Mouse (Mus musculus) heart, adult 8-10 months (tissue): Measurements from ENCODE around the gene Card11. TPM values are rescaled to one million over a fixed set of nuclear protein-coding genes. Genes with fewer than 3 reads are reported as not detected.

Source experiments
- DNase-seq: peaks from one replicate; pipeline ENCODE4 v3.0.0; 2022; ENCODE audit warnings: low spot score
- microRNA-seq: library from miRNA; unstranded; fragments of <30 nt; microRNA quantifications from one replicate; pipeline ENCODE4 v1.2.0, GENCODE M21; 2022
- total RNA-seq, 4 experiments: library from RNA; stranded (reverse); gene quantifications; 2 replicates each; pipeline ENCODE4 v1.2.4; 2022

Gene Card11
- total RNA-seq, 4 experiments from 2014 or later = 0.08 to 1.0 (median 0.42) TPM

GRCm38 (mm10) chr5:140853723-140854122 is 146.7 kb downstream of the Card11 start:
- no peak for DNase-seq

GRCm38 (mm10) chr5:140852435-140852996 is 147.9 kb downstream of the Card11 start:
- DNase-seq = no peak

GRCm38 (mm10) chr5:140847300-140847729 is 153.1 kb downstream of the Card11 start:
- no peak for DNase-seq

- no peak for DNase-seq
Measured at GRCm38 (mm10) chr5:140841942-140842341, 158.4 kb downstream of the Card11 start.

- no peak for DNase-seq
Measured at GRCm38 (mm10) chr5:140831064-140831431, 169.3 kb downstream of the Card11 start.

- peak; percentile 99 for DNase-seq
Measured at GRCm38 (mm10) chr5:140830314-140831063, 169.9 kb downstream of the Card11 start, which contains the start of gene Gna12. Gene Gna12 (minus strand): TSS chr5:140830431.

GRCm38 (mm10) chr5:140829911-140830294 is 170.5 kb downstream of the Card11 start:
- DNase-seq = no peak

- DNase-seq = no peak
Measured at GRCm38 (mm10) chr5:140829081-140829910, 171.1 kb downstream of the Card11 start.

- no peak for DNase-seq
Measured at GRCm38 (mm10) chr5:140828363-140828762, 172.0 kb downstream of the Card11 start.

GRCm38 (mm10) chr5:140827896-140828295 is 172.5 kb downstream of the Card11 start:
- no peak for DNase-seq

- DNase-seq = no peak
Measured at GRCm38 (mm10) chr5:140827413-140827812, 173.0 kb downstream of the Card11 start.

- DNase-seq = no peak
Measured at GRCm38 (mm10) chr5:140826796-140827195, 173.6 kb downstream of the Card11 start.

GRCm38 (mm10) chr5:140826118-140826517 is 174.3 kb downstream of the Card11 start:
- no peak for DNase-seq

- DNase-seq = no peak
Measured at GRCm38 (mm10) chr5:140824126-140824525, 176.3 kb downstream of the Card11 start.

GRCm38 (mm10) chr5:140823386-140823785 is 177.0 kb downstream of the Card11 start:
- DNase-seq = no peak

Small RNA genes within 50 kb of the gene (microRNA-seq; reads per million reads assigned to microRNA genes)
- gene Gm44385 = not detected

Other genes with a start within 250 kb of the Card11 start
- gene Gna12, start 170.2 kb downstream of the Card11 start, total RNA-seq = 100 to 1,000 TPM; 124 to 170 (median 134) TPM
- gene Sdk1, start 240.9 kb upstream of the Card11 start, total RNA-seq = 1 to 10 TPM in 2 of 4 experiments, under 1 TPM in 2; 0.63 to 1.6 (median 0.97) TPM